Mouse (Mus musculus) lung, adult 2 months (tissue): ENCODE data around the gene Ppm1b.

ENCODE experiments used
- CTCF ChIP-seq: fragments of 200-500 bp; IDR thresholded peaks from 2 replicates; pipeline ENCODE4 v1.5.1; 2011; ENCODE audit warnings: mild to moderate bottlenecking, low read length, control low read depth; ENCODE audit not compliant: insufficient read depth
- POLR2A ChIP-seq: fragments of 200-500 bp; IDR thresholded peaks from 2 replicates; pipeline ENCODE4 v1.6.1; 2011; ENCODE audit warnings: low read depth, mild to moderate bottlenecking, control low read depth, low read length, borderline replicate concordance; ENCODE audit errors: extremely low read depth

DNA sequence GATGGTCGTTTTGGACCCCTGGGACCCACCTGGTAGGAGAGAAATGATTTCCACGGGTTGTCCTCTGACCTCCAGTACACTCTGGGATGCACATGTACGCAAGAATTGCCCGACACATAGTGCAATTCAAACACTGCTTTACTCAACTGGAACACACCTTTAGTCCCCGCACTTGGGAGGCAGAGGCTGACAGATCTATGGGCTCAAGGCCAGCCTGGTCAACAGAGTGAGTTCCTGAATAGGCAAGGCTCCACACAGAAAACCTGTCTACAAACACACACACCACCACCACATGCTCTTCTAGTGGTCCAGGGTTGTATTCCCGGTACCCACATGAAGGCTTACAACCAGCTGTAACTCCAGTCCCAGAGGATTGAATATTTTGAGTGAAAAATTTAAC lies 68.6 kb downstream of the Ppm1b start:
- TF ChIP-seq CTCF (no peak), POLR2A (no peak)
